Mouse (Mus musculus) right cerebral cortex, adult 18-20 months (tissue): ENCODE data around the gene Dnajb1.
"Not testable (repeated sequence)": the region's sequence is repeated elsewhere in the genome, so short reads cannot be mapped to it uniquely, and the experiment has no call there.

Experiments
- DNase-seq: peaks from one replicate; pipeline ENCODE4 v3.0.0; 2022; ENCODE audit warnings: mixed read lengths

Gene Dnajb1

DNA sequence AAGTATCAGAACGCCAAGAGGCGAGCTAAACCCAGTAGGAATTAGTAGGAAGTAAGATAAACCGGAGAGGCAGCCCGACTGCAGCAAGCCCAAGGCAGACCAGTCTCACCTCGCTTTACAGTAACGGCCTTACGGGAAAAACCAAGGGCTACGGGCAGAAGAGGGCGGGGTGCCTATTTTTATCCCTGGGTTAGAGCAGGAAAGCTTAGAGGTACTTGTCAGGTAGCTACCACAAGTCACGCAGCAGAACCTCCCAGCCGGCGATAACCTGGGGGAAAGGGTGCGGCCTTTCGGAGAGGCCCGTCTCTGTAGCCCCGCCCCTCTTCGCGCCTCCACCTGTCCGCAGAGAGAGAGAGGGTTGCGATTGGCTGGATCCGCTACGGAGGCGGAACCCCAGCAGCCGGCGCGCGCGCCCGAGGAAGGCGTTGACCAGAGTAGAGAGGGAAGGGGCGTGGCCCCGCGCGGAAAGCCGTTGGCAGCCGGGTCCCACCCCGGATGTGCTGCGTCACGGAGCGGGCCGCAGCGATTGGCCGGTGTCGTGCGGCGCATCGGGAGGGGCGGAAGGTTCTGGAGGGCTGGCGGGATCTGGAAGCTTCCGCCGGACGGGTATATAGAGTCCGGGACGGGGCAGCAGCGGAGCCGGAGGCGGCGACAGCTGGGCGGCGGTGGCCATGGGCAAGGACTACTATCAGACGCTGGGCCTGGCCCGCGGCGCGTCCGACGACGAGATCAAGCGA is at the start of gene Dnajb1, which contains the start of gene Tecr:
Gene Dnajb1, plus strand, starts transcription at position 533 of the 737 bp plus-strand sequence.
Gene Tecr, minus strand, starts transcription at position 311 of the 737 bp plus-strand sequence.
- DNase-seq: peak; percentile 100

GRCm38 (mm10) chr8:83562669-83563068 is 45.3 kb upstream of the Dnajb1 start:
- DNase-seq: no peak

DNA sequence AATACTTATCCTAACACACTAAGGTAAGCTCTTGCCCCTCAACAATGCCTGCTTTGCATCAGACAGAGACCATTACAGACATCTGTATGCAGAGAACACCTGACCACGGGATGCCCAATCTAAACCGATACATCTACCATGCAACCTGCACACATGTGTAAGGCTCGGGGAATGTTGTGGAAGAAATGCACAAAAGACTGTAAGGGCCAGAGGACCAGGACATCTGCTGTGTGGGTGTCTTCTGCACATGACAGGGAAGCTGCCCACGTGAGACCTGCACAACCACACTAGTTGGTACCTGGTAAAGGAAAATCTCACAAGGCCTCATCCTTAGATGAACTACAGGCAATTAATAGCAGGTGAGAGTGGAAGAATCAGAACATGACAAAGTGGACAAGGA is 44.7 kb upstream of the Dnajb1 start:
- DNase-seq: no peak

GRCm38 (mm10) chr8:83565731-83566375 is 42.1 kb upstream of the Dnajb1 start:
- peak; percentile 1 for DNase-seq

DNA sequence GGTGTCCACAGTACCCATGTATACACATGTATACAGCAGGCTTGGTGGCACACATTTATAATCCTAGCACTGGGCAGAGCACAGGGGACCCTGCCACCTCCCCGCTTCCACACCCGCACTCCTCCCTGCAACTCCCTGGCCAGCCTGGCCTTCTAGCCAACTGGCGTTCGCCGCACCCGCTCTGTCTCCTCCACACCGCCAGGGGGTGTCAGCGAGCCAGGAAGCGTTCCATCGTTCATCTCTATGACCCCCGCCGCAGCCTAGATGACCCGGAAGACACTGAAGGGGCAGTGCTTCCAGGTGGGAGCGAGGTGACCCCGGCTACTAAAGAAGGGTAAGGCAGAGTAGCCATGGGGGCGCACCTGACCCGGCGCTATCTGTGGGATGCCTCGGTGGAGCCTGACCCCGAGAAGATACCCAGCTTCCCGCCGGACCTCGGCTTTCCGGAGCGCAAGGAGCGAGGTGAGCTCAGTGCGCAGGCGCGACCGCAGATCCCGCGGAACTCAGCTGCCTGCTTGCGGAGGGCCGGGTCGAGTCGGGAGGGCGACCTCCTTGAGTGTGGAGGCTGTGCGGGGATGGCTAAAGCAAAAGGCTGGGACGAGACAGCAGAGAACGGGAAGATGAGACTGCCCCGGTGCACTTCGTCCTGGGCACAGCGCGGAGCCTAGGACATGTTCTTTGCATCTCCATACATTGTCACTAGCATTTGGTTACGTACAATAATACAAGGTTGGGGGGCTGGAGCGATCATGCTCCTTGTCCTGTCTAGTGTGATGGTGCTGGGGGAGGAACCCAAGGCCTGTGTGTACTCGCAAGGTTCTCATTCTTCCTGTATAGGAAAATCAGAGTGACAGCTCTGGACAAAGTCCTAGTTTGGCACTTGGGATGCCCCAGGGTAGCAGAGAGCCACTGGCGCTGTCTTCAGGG is 41.3 kb upstream of the Dnajb1 start, which contains the start of gene Ndufb7:
Gene Ndufb7, plus strand, starts transcription at position 203 of the 927 bp plus-strand sequence.
- peak; percentile 96 for DNase-seq

DNA sequence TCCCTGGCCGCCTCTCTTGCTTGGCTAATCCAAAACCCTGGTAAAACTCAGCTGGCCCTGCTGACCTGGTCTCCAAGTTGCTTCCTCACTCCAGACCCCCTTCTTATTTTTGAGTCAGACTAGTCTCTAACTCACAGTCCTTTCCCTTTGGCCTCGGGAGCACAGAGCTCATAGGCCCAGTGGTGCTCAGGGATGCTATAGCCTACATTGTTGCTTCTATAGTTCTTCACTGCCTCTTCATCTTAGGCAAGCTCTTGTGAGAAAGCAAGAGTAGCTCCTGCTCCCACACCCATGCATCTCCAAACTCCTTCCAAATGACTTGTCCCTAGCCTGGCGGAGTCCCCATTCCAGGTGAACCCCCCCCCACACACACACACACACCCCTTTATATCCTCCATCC is 40.3 kb upstream of the Dnajb1 start:
- peak; percentile 1 for DNase-seq

- no peak for DNase-seq
Measured at GRCm38 (mm10) chr8:83568128-83568527, 39.9 kb upstream of the Dnajb1 start.

DNA sequence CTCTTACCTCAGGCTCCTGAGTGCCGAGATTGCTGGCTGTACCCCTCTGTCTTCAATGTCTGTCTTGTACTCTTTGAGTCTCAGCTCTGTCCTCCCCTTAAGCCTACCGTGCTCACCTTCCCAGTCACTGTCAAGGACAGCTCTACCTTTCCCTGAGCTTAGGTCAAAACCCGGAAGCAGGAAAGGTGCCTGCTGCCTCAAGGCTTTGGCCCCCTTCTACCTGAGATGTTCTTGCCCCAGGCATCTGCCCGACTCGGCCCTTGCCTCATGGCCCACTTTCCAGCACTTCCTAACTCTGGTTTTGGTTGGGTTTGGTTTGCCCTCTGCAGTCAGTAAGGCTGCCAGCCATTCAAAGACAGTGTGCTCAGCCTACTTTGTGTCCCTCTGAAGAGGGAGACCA is 39.2 kb upstream of the Dnajb1 start:
- peak; percentile 2 for DNase-seq

- DNase-seq: peak; percentile 2
Measured at GRCm38 (mm10) chr8:83569165-83569564, 38.8 kb upstream of the Dnajb1 start.

DNA sequence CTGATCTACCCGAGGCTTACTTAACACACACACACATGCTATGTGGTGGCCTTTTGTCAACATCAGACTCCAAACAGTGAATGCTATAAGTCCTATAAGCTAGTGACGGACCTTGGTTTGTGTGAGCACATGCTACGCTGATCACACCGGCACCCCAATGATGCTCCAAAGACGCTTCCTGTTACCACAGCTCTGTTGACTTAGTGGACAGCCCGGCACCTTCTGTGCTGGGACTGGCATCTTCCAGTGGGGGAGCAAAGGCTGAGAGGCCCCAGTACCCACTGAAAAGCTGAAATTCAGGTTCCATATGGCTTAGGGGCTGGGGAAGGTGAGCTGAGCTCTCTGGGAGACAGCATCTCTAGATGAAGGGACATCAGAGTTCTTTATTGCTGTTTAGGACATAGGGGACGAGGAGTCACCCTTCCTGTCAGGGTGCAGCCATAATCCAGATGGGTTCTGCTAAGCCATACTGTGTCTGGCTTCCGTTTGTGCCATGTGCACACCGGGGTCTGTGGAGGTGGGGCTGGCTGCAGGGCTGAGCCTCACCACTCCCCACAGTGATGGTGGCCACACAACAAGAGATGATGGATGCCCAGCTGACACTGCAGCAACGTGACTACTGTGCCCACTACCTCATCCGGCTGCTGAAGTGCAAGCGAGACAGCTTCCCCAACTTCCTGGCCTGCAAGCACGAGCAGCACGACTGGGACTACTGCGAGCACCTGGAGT is 37.6 kb upstream of the Dnajb1 start:
- DNase-seq: peak; percentile 10

DNA sequence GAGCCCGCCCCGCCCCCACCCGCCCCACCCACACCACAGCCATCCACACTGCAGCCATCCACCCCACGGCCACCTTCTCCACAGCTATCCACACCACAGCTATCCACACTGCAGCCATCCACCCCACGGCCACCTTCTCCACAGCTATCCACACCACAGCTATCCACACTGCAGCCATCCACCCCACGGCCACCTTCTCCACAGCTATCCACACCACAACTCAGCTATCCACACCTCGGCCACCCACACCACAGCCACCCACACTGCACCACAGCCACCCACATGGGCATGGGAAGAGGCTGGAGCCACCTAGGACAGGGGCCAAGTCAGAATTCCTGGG is 37.0 kb upstream of the Dnajb1 start:
- DNase-seq: not testable (repeated sequence)

DNA sequence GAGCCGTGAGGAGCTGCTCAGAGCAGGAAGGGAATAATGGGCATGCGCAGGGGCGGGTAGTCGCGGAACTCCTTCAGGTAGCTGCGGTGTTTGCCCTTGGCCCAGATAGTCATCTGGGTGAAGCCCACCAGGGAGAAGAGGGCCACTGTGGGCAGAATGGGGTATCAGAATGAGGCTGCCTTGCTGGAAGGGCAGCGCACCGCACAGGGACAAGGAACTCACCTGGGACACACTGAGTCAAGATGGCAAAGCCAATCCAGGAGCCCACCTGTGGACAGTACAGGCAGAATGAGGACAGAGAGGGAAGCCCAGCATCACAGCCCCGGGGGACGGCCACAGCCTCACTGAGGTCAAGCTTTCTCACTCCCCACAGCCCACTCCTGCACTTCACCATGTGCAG is 36.2 kb upstream of the Dnajb1 start:
- DNase-seq: peak; percentile 5

DNA sequence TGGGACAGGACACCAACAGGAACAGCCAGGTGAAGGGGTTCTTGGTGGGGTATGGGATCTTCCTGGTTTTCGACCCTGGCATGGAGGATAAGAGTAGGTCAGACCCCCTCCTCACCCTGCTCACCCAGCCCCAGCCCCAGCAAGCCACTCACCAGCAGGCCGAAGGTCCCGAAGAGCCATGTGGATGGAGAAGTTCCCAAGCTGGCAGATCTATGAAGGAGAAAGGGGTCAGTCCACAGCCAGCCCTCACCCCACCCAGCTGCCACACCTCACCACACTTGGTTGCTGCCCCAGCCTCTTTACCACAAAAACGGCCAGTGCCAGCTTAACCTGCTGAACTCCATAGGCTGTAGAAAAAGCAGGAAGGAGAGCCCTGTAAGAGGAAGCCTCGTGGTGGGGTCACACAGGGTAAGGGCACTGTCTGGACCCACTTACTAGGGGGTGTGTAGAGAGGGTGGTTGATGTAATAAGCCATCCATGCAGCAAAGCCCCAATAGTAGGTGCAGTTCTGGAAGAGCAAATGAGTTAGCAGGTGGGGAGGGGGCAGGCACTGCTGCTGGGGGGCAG is 35.7 kb upstream of the Dnajb1 start:
- no peak for DNase-seq

- no peak for DNase-seq
Measured at GRCm38 (mm10) chr8:83573140-83573875, 34.7 kb upstream of the Dnajb1 start.

GRCm38 (mm10) chr8:83574631-83575315 is 33.2 kb upstream of the Dnajb1 start:
- no peak for DNase-seq

- no peak for DNase-seq
Measured at GRCm38 (mm10) chr8:83575561-83576515, 32.2 kb upstream of the Dnajb1 start.

GRCm38 (mm10) chr8:83576516-83576895 is 31.5 kb upstream of the Dnajb1 start:
- DNase-seq: no peak

- DNase-seq: no peak
Measured at GRCm38 (mm10) chr8:83576921-83577320, 31.1 kb upstream of the Dnajb1 start.

DNA sequence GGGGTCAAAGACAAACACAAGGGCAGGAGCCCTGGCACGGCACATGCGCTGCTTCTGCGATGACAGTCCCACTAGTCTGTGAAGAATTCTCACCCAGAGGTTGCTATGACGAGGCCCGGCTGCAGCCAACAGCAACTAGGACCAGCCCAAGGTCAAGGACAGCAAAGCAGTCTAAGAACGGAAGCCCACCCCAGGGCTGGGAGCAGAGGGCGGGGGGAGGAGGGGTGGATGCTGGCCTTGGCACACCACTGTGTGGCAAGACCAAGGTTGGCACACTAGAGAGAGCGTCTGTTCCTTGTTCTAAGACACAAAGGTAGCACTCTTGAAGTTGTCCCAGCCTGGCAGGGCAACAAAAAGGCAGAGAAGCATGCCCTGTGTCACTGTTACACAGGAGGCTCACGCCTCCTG is 30.6 kb upstream of the Dnajb1 start:
- no peak for DNase-seq
